Comparison of ENCODE assay signal across 8 mouse cellular contexts in the genomic region with DNA sequence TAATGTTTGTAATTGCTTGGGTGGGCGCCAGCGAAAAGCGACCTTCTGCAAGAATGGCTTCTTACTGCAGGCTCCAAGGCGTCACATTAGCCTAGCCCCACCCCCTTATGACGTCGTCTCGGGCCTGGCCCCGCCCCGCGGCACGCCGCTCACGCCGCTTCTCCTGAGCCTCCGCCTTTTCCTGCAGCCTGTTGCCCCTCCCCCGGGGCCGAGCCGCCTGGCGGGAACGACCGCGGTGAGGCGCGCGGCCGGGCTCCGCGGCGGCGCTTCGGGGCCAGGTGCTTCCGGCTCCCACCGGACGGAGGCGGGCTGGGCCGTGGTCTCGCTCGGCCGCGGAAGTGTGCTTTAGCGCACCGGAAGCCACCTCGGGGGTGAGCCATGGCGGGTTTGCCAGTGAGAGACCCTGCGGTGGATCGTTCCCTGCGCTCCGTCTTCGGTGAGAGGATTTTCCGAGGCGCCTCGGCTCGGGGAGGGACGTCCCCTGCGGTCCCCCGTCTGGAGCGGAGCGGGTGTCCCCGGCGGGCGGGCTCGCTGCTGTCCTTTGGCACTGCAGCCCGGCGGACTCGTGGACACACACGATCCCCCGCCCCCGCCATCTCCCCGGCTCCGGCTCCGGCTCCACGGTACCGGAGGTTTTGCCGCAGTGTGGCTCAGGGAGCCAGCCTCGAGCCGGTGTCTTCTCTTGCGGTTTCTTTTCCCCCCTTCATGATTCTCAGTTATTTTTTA. TPM values are rescaled to one million over a fixed set of nuclear protein-coding genes. Genes with fewer than 3 reads are reported as not detected.
DNase-seq lines count a peak whose midpoint lies in the region; ATAC-seq and TF ChIP-seq lines count a peak whose summit lies in the region.

A gene (plus strand): TSS at position 201 of the 726 bp plus-strand sequence.

- no peaks in the 10 kb centered on the region for H3K27me3 ChIP-seq in hindbrain, postnatal 0 days (ENCODE audit: insufficient read depth, low read length)

- TF ChIP-seq CTCF in gastrocnemius, adult 2 months (IDR thresholded peaks at IDR 0.05), result peak; percentile 27; the same call in 1 of the 2 replicates
- no peak for TF ChIP-seq CTCF in hindbrain, postnatal 0 days (IDR thresholded peaks at IDR 0.05; ENCODE audit: low read depth)
- TF ChIP-seq CTCF in left cerebral cortex, adult 2 months (IDR thresholded peaks at IDR 0.05), result no peak; the same call in 1 of the 2 replicates

- H3K4me2 ChIP-seq in hindbrain, postnatal 0 days (ENCODE audit: low read depth, low read length), result peak within 1 kb of the TSS; percentile 46

- peak within 1 kb of the TSS; percentile 71 for H3K9ac ChIP-seq in hindbrain, postnatal 0 days (replicated peaks; ENCODE audit: low read length)

- peak within 1 kb of the TSS; percentile 92 for H3K27ac ChIP-seq in gastrocnemius, adult 2 months
- peak within 1 kb of the TSS; percentile 87 for H3K27ac ChIP-seq in hindbrain, postnatal 0 days
- peak within 1 kb of the TSS; percentile 90 for H3K27ac ChIP-seq in left cerebral cortex, adult 2 months

- no peaks in the 10 kb centered on the region for H3K4me1 ChIP-seq in hindbrain, postnatal 0 days (ENCODE audit: insufficient read depth, low read length)

- peak; percentile 65 for DNase-seq in WW6 (ENCODE audit: low read depth, low spot score)
- peak; percentile 83 to 89 for DNase-seq in cerebellum, postnatal 4 days (ENCODE audit: low spot score in 2 of 2)
- DNase-seq in gastrocnemius, adult 2 months, result peak; percentile 94
- peak; percentile 94 for DNase-seq in hindbrain, postnatal 0 days (ENCODE audit: low spot score)
- peak; percentile 92 for DNase-seq in left cerebral cortex, adult 2 months (ENCODE audit: extremely low spot score in 1 of 2, low spot score in 2 of 2)
- peak; percentile 88 to 93 for DNase-seq in right cerebral cortex, adult 2 months (ENCODE audit: low spot score in 2 of 2)
- peak; percentile 93 for DNase-seq in urinary bladder, postnatal 14 days (ENCODE audit: low spot score)

- no peaks in the 10 kb centered on the region for H3K9me3 ChIP-seq in hindbrain, postnatal 0 days (ENCODE audit: low read length)

- intact Hi-C loops in gastrocnemius, adult 2 months (cut with DNase I), result no loop called here
- intact Hi-C loops in left cerebral cortex, adult 2 months (cut with DNase I), result no loop called here

- WGBS in hindbrain, postnatal 0 days, result 33% methylated on average over 76 of the region's 77 CpGs

- peak; percentile 99 for ATAC-seq in hindbrain, postnatal 0 days
- ATAC-seq in megakaryocyte, adult 5-6 weeks (ENCODE audit: poor library complexity, severe bottlenecking), result peak; percentile 99

- H3K4me3 ChIP-seq in gastrocnemius, adult 2 months, result peak within 1 kb of the TSS; percentile 82
- H3K4me3 ChIP-seq in hindbrain, postnatal 0 days (ENCODE audit: low read length), result peak within 1 kb of the TSS; percentile 56
- H3K4me3 ChIP-seq in left cerebral cortex, adult 2 months, result peak within 1 kb of the TSS; percentile 60

- H3K36me3 ChIP-seq in hindbrain, postnatal 0 days (ENCODE audit: insufficient read depth, low read length), result no peaks in the 10 kb centered on the region

RNA-seq across cellular contexts. Expression of the gene that starts here (rescaled TPM):
- 1 to 10 TPM; 6.9 to 7.9 TPM for total RNA-seq in gastrocnemius, adult 2 months (2021)
- 86.0 and 99.2 TPM in 2 replicates for total RNA-seq in hindbrain, postnatal 0 days (2014; rRNA removed)
- 49.5 and 49.6 TPM in 2 replicates for polyA plus RNA-seq in hindbrain, postnatal 0 days (2015; fragmentation: Nextera tagmentation; extraction: Ambion mirVana)
- 100 to 1,000 TPM; 128 to 134 TPM for total RNA-seq in left cerebral cortex, adult 2 months (2021)
- 29.3 and 29.8 TPM in 2 replicates for total RNA-seq in megakaryocyte, adult 5-6 weeks (2015)
- total RNA-seq in megakaryocyte, adult 5-6 weeks (2017), result 34.4 and 48.3 TPM in 2 replicates

Comparison
In these comparisons a context has a peak if more than half of its experiments do, and no peak if none do; other contexts are left out.
1. Peak in every context shown above with its lines: DNase-seq, ATAC-seq, H3K4me3 ChIP-seq and H3K27ac ChIP-seq.